Mouse (Mus musculus) lung, postnatal 0 days (tissue): ENCODE data around the gene Slfn8.

Experiments used
- CTCF ChIP-seq: IDR thresholded peaks from 2 replicates; pipeline ENCODE4 v1.5.1; 2016; ENCODE audit warnings: antibody characterized with exemption, mild to moderate bottlenecking
- EP300 ChIP-seq: IDR thresholded peaks from 2 replicates; pipeline ENCODE4 v1.6.1; 2016; ENCODE audit warnings: antibody characterized with exemption, mild to moderate bottlenecking, control low read depth

DNA sequence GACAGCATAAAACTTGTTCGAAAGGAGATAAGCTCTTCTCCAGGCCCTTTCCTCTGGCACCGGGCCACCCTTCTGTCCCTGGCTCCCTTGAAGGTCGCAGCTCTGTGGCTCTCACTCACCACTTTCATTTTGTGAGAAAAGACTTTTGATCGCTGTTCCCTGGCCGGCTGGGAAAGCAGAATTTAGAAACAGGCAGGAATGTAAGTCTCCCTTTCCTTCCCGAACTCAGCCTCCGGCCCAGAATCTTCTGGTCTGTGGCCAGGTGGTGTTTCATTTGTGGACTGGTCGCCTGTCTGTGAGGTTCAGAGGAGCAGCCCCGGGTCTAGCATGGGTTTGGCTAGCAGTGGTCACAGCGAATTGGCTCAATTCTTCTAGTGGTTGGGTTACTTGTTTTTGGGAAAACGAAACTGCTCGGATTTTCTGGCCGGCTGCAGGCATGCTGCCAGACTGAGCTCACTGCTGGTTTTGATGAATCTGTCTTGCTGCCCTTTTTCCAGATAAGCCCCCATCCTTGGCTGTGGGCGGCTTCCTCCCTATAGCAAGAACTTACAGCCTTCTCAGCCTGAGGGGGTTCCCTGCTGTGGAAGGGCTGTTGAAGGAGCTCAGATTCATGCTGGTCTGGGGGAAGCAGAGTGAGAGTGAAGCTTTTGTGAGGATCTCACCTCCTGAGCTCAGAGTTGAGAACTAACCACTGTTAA lies 29.0 kb downstream of the Slfn8 start, which contains the start of gene Slfn9:
- TF ChIP-seq CTCF = no peak
- TF ChIP-seq EP300 = no peak
